Mouse (Mus musculus) MEL (cell line): ENCODE data around the gene Gnai2.
A peak's percentile ranks its signal among the peaks of the same experiment; 100 is the strongest.

Source experiments
- CHD2 ChIP-seq: IDR thresholded peaks from 2 replicates; pipeline ENCODE4 v1.6.1; 2011; ENCODE audit warnings: low read length, improper control_type of control experiment
- CTCF ChIP-seq, 3 experiments: IDR thresholded peaks in 2 of 3; conservative IDR thresholded peaks in 1 of 3; 2 replicates each; pipeline ENCODE4 v1.5.1; 2011 to 2012; ENCODE audit warnings: low read length in 3 of 3, low read depth in 2 of 3, mild to moderate bottlenecking in 2 of 3, improper control_type of control experiment in 1 of 3, inconsistent platforms in 1 of 3, mixed read lengths in 1 of 3, moderate library complexity in 1 of 3; ENCODE audit not compliant: control insufficient read depth in 1 of 3, insufficient read depth in 1 of 3, poor library complexity in 1 of 3, severe bottlenecking in 1 of 3
- EP300 ChIP-seq, 2 experiments: IDR thresholded peaks; 2 replicates each; pipeline ENCODE4 v1.6.1; 2011; ENCODE audit warnings: improper control_type of control experiment in 2 of 2, low read length in 2 of 2, low read depth in 1 of 2, mild to moderate bottlenecking in 1 of 2
- GATA1 ChIP-seq: IDR thresholded peaks from 2 replicates; pipeline ENCODE4 v1.6.1; 2011; ENCODE audit warnings: low read depth, low read length, improper control_type of control experiment
- MAX ChIP-seq: IDR thresholded peaks from 2 replicates; pipeline ENCODE4 v1.6.1; 2011; ENCODE audit warnings: low read length, improper control_type of control experiment
- MAZ ChIP-seq: IDR thresholded peaks from 2 replicates; pipeline ENCODE4 v1.6.1; 2012; ENCODE audit warnings: low read depth, mild to moderate bottlenecking, inconsistent platforms, low read length, improper control_type of control experiment
- MXI1 ChIP-seq: IDR thresholded peaks from 2 replicates; pipeline ENCODE4 v1.6.1; 2011; ENCODE audit warnings: mild to moderate bottlenecking, low read depth, low read length, improper control_type of control experiment
- NRF1 ChIP-seq: IDR thresholded peaks from 2 replicates; pipeline ENCODE4 v1.6.1; 2014; ENCODE audit warnings: low read depth, mild to moderate bottlenecking, inconsistent platforms, low read length, improper control_type of control experiment, moderate library complexity; ENCODE audit not compliant: poor library complexity, insufficient read depth, severe bottlenecking
- POLR2A ChIP-seq, 2 experiments: IDR thresholded peaks; 2 replicates each; pipeline ENCODE4 v1.6.1; 2011 to 2012; ENCODE audit warnings: low read length in 2 of 2, mild to moderate bottlenecking in 2 of 2, control low read depth in 1 of 2, improper control_type of control experiment in 1 of 2, low read depth in 1 of 2, moderate library complexity in 1 of 2; ENCODE audit not compliant: control insufficient read depth in 1 of 2, insufficient read depth in 1 of 2, poor library complexity in 1 of 2
- POLR2AphosphoS2 ChIP-seq: IDR thresholded peaks from 2 replicates; pipeline ENCODE4 v1.6.1; 2011; ENCODE audit warnings: low read length, improper control_type of control experiment
- RAD21 ChIP-seq: IDR thresholded peaks from 2 replicates; pipeline ENCODE4 v1.6.1; 2011; ENCODE audit warnings: mild to moderate bottlenecking, low read depth, low read length, improper control_type of control experiment
- SIN3A ChIP-seq: IDR thresholded peaks from 2 replicates; pipeline ENCODE4 v1.6.1; 2012; ENCODE audit warnings: low read length, improper control_type of control experiment, inconsistent platforms
- ZC3H11A ChIP-seq: IDR thresholded peaks from 2 replicates; pipeline ENCODE4 v1.6.1; 2012; ENCODE audit warnings: low read depth, mild to moderate bottlenecking, inconsistent platforms, low read length, improper control_type of control experiment
- ZMIZ1 ChIP-seq: IDR thresholded peaks from 2 replicates; pipeline ENCODE4 v1.6.1; 2012; ENCODE audit warnings: low read depth, mild to moderate bottlenecking, inconsistent platforms, low read length, improper control_type of control experiment, moderate library complexity

DNA sequence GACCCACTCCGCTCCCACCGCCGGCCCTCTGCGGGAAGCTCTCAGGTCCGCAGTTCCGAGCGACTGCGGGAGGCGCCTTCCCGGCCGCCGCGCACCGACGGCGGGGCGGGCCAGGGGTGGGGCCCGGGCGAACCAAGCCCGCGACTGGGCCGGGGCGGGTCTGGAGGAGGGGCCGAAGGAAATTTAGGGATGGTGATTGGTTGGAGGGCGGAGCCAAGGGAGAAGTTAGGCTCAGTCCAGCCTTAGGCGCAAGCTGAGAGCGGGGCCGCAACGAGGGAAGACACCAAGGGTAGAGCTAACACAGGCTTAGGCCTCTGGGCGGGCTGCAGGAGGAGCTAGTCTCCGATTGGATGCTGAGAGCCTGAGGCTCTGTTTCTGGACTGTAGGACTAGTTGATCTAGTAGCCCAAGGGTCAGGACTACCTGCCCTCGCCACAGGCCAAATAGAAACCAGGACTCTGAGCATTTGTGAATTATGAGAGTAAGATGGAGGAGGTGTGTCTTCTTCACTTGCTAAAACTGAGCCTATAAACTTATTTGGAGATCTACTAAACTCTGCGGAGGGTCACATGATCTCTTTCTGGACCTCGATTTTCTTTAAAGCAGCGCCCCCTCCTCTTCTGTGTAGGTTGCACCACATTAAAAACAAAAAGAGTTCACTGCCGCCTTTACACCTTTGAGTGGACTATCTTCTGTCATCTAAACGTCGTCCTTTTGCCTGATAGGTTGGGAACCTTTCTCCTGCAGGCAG, at the start of gene Gnai2:
- TF ChIP-seq POLR2AphosphoS2 = peak; percentile 56; the same call in 1 of the 2 replicates
- peak in 1 of 3 experiments; percentile 23; a peak in 1 of 6 replicates for TF ChIP-seq CTCF (IDR thresholded peaks at IDR 0.05 in 2 of 3, conservative IDR thresholded peaks at IDR 0.05 in 1 of 3; ENCODE audit: control insufficient read depth in 1 of 3, insufficient read depth in 1 of 3, low read depth in 2 of 3, low read length in 3 of 3, poor library complexity in 1 of 3, severe bottlenecking in 1 of 3)
- TF ChIP-seq ZMIZ1 = peak; percentile 93
- TF ChIP-seq MXI1 = no peak; the same call in 1 of the 2 replicates
- TF ChIP-seq MAX = peak; percentile 47; the same call in 1 of the 2 replicates
- TF ChIP-seq POLR2A (IDR thresholded peaks at IDR 0.05; ENCODE audit: control insufficient read depth in 1 of 2, insufficient read depth in 1 of 2, low read depth in 1 of 2, low read length in 2 of 2, poor library complexity in 1 of 2) = peak in 1 of 2 experiments; percentile 80; a peak in 3 of 4 replicates
- no peak for TF ChIP-seq EP300 (IDR thresholded peaks at IDR 0.05; ENCODE audit: low read depth in 1 of 2, low read length in 2 of 2)
- no peak for TF ChIP-seq GATA1
- TF ChIP-seq SIN3A = peak; percentile 40
- no peak for TF ChIP-seq ZC3H11A
- no peak for TF ChIP-seq NRF1
- TF ChIP-seq CHD2 = no peak
- no peak for TF ChIP-seq RAD21
- TF ChIP-seq MAZ = no peak; the same call in none of the 2 replicates
